Mouse (Mus musculus) hindbrain, embryonic 12.5 days (tissue): ENCODE data around the gene Foxd3. TPM values are rescaled to one million over a fixed set of nuclear protein-coding genes. Genes with fewer than 3 reads are reported as not detected.
"Not testable (repeated sequence)": the region's sequence is repeated elsewhere in the genome, so short reads cannot be mapped to it uniquely, and the experiment has no call there.

Source experiments
- ATAC-seq: fragments of 200-750 bp; cut with Nextera tagmentation; 2 replicates; pipeline ENCODE4 v1.8.0; 2017; ENCODE audit warnings: moderate TSS enrichment; ENCODE audit not compliant: low FRiP score
- H3K27ac ChIP-seq: fragments of 300-500 bp; sonication (generic); 2 replicates; pipeline ENCODE4 v1.5.1; 2016; ENCODE audit warnings: mild to moderate bottlenecking
- H3K27me3 ChIP-seq: fragments of 300-500 bp; sonication (generic); 2 replicates; pipeline ENCODE4 v1.6.1; 2016; ENCODE audit warnings: mild to moderate bottlenecking
- H3K36me3 ChIP-seq: fragments of 300-500 bp; sonication (generic); 2 replicates; pipeline ENCODE4 v1.6.1; 2016; ENCODE audit warnings: mild to moderate bottlenecking
- H3K4me1 ChIP-seq: fragments of 300-500 bp; sonication (generic); 2 replicates; pipeline ENCODE4 v1.6.1; 2016
- H3K4me2 ChIP-seq: fragments of 300-500 bp; sonication (generic); replicated peaks from 2 replicates; pipeline ENCODE4 v1.6.1; 2016; ENCODE audit warnings: mild to moderate bottlenecking
- H3K4me3 ChIP-seq: fragments of 300-500 bp; sonication (generic); 2 replicates; pipeline ENCODE4 v1.5.1; 2016; ENCODE audit warnings: mild to moderate bottlenecking
- H3K9ac ChIP-seq: fragments of 300-500 bp; sonication (generic); 2 replicates; pipeline ENCODE4 v1.6.1; 2016; ENCODE audit warnings: mild to moderate bottlenecking, moderate library complexity
- H3K9me3 ChIP-seq: fragments of 300-500 bp; sonication (generic); replicated peaks from 2 replicates; pipeline ENCODE4 v1.6.1; 2016; ENCODE audit warnings: mild to moderate bottlenecking
- WGBS: fragments of 180-500 bp; shearing (Covaris S2); methylation state at CpG from one replicate; pipeline ENCODE4 v1.1.7; 2016; 5-methylcytosine and 5-hydroxymethylcytosine counted together
- polyA plus RNA-seq: library from polyadenylated mRNA; unstranded; fragments of >200 nt; fragmentation: Nextera tagmentation; extraction: Ambion mirVana; gene quantifications from 2 replicates; pipeline ENCODE4 v1.2.1, GENCODE M21; 2016

The Foxd3 gene
- polyA plus RNA-seq, result 4.4 and 5.1 TPM in 2 replicates

GRCm38 (mm10) chr4:99655937-99656604 is at the start of gene Foxd3:
Foxd3 (plus strand) TSS chr4:99656299.
- ATAC-seq, result peak; percentile 35
- H3K4me1 ChIP-seq, result peaks cover 24% of the 10 kb centered on the region
- 1% methylated on average over 57 of the region's 62 CpGs for WGBS
- peaks cover 81% of the 10 kb centered on the region for H3K27me3 ChIP-seq
- H3K36me3 ChIP-seq, result no peaks in the 10 kb centered on the region
- peak within 1 kb of the TSS; percentile 53 for H3K9ac ChIP-seq
- H3K4me2 ChIP-seq, result peak within 1 kb of the TSS; percentile 45
- H3K4me3 ChIP-seq, result peak within 1 kb of the TSS; percentile 37
- H3K9me3 ChIP-seq, result no peaks in the 10 kb centered on the region
- H3K27ac ChIP-seq, result peak within 1 kb of the TSS; percentile 77

GRCm38 (mm10) chr4:99612156-99612555 is 43.9 kb upstream of the Foxd3 start:
- no peak overlapping the region for H3K4me3 ChIP-seq
- H3K9ac ChIP-seq, result no peak overlapping the region
- WGBS, result 90% methylated on average over 10 of the region's 10 CpGs
- H3K27me3 ChIP-seq, result no peaks in the 10 kb centered on the region
- H3K27ac ChIP-seq, result no peak overlapping the region
- H3K9me3 ChIP-seq, result no peaks in the 10 kb centered on the region
- ATAC-seq, result no peak
- no peak overlapping the region for H3K4me2 ChIP-seq
- no peaks in the 10 kb centered on the region for H3K4me1 ChIP-seq
- H3K36me3 ChIP-seq, result no peaks in the 10 kb centered on the region

- Histone ChIP-seq H3K36me3 (no peaks in the 10 kb centered on the region), H3K27me3 (no peaks in the 10 kb centered on the region), H3K9ac (no peak overlapping the region), H3K4me3 (no peak overlapping the region), H3K4me2 (no peak overlapping the region), H3K9me3 (no peaks in the 10 kb centered on the region), H3K4me1 (no peaks in the 10 kb centered on the region), H3K27ac (no peak overlapping the region)
- WGBS, result 75% methylated on average over 12 of the region's 12 CpGs
- no peak for ATAC-seq
These were observed 43.3 kb upstream of the Foxd3 start for GRCm38 (mm10) chr4:99612609-99613350.

- Histone ChIP-seq H3K4me2 (peak overlapping the region; percentile 41), H3K27me3 (peaks cover 7% of the 10 kb centered on the region; the same call in 1 of the 2 replicates), H3K36me3 (no peaks in the 10 kb centered on the region), H3K4me3 (no peak overlapping the region), H3K9ac (no peak overlapping the region), H3K9me3 (no peaks in the 10 kb centered on the region), H3K4me1 (peaks cover 6% of the 10 kb centered on the region; the same call in 1 of the 2 replicates), H3K27ac (no peak overlapping the region)
- no peak for ATAC-seq
- WGBS, result 11% methylated on average over 19 of the region's 24 CpGs
These were observed 29.9 kb upstream of the Foxd3 start for GRCm38 (mm10) chr4:99626047-99626844.

- peaks cover 7% of the 10 kb centered on the region; the same call in 1 of the 2 replicates for H3K27me3 ChIP-seq
- WGBS, result 69% methylated on average over 13 of the region's 13 CpGs
- no peak for ATAC-seq
These were observed 29.0 kb upstream of the Foxd3 start for GRCm38 (mm10) chr4:99627057-99627456.

GRCm38 (mm10) chr4:99636038-99636437 is 20.1 kb upstream of the Foxd3 start:
- H3K4me2 ChIP-seq, result no peak overlapping the region
- no peak overlapping the region for H3K9ac ChIP-seq
- ATAC-seq, result no peak
- H3K4me3 ChIP-seq, result no peak overlapping the region
- H3K36me3 ChIP-seq, result no peaks in the 10 kb centered on the region
- 0 out of 2 replicates have a peak, but pooled peaks cover 8% of the 10 kb centered on the region for H3K27me3 ChIP-seq
- H3K27ac ChIP-seq, result no peak overlapping the region
- no peaks in the 10 kb centered on the region for H3K9me3 ChIP-seq
- no peaks in the 10 kb centered on the region for H3K4me1 ChIP-seq
- 85% methylated on average over 4 of the region's 4 CpGs for WGBS

More at GRCm38 (mm10) chr4:99627057-99627456, 29.0 kb upstream of the Foxd3 start:
- peaks cover 6% of the 10 kb centered on the region; the same call in 1 of the 2 replicates for H3K4me1 ChIP-seq
- no peak overlapping the region for H3K4me3 ChIP-seq
- H3K9me3 ChIP-seq, result no peaks in the 10 kb centered on the region
- H3K36me3 ChIP-seq, result no peaks in the 10 kb centered on the region
- no peak overlapping the region for H3K9ac ChIP-seq
- H3K27ac ChIP-seq, result no peak overlapping the region
- no peak overlapping the region for H3K4me2 ChIP-seq

- no peaks in the 10 kb centered on the region for H3K9me3 ChIP-seq
- no peak overlapping the region for H3K4me2 ChIP-seq
- no peak for ATAC-seq
- peaks cover 13% of the 10 kb centered on the region for H3K27me3 ChIP-seq
- no peak overlapping the region for H3K27ac ChIP-seq
- H3K4me3 ChIP-seq, result no peak overlapping the region
- no peaks in the 10 kb centered on the region for H3K4me1 ChIP-seq
- no peaks in the 10 kb centered on the region for H3K36me3 ChIP-seq
- no peak overlapping the region for H3K9ac ChIP-seq
- 88% methylated on average over 4 of the region's 4 CpGs for WGBS
These were observed 19.4 kb upstream of the Foxd3 start for GRCm38 (mm10) chr4:99636711-99637110.

GRCm38 (mm10) chr4:99640619-99641018 is 15.5 kb upstream of the Foxd3 start:
- not testable (repeated sequence) for H3K27ac ChIP-seq, H3K9me3 ChIP-seq, H3K4me3 ChIP-seq, H3K4me2 ChIP-seq, H3K9ac ChIP-seq, H3K4me1 ChIP-seq, H3K36me3 ChIP-seq, ATAC-seq
- WGBS, result 94% methylated on average over 5 of the region's 5 CpGs
- H3K27me3 ChIP-seq, result peaks cover 44% of the 10 kb centered on the region

GRCm38 (mm10) chr4:99641920-99642319 is 14.2 kb upstream of the Foxd3 start:
- H3K36me3 ChIP-seq, result no peaks in the 10 kb centered on the region
- no peak overlapping the region for H3K4me3 ChIP-seq
- WGBS, result 21% methylated on average over 3 of the region's 3 CpGs
- H3K27me3 ChIP-seq, result peaks cover 54% of the 10 kb centered on the region
- H3K4me1 ChIP-seq, result no peaks in the 10 kb centered on the region
- H3K4me2 ChIP-seq, result no peak overlapping the region
- no peaks in the 10 kb centered on the region for H3K9me3 ChIP-seq
- H3K9ac ChIP-seq, result no peak overlapping the region
- no peak overlapping the region for H3K27ac ChIP-seq
- no peak for ATAC-seq

- Histone ChIP-seq H3K4me3 (no peak overlapping the region), H3K27me3 (peaks cover 83% of the 10 kb centered on the region), H3K36me3 (no peaks in the 10 kb centered on the region), H3K27ac (no peak overlapping the region), H3K4me1 (peaks cover 3% of the 10 kb centered on the region; the same call in 1 of the 2 replicates), H3K9ac (no peak overlapping the region), H3K9me3 (no peaks in the 10 kb centered on the region), H3K4me2 (no peak overlapping the region)
- 83% methylated on average over 4 of the region's 4 CpGs for WGBS
- no peak for ATAC-seq
These were observed 10.5 kb upstream of the Foxd3 start for GRCm38 (mm10) chr4:99645560-99645959.

- Histone ChIP-seq H3K9me3 (no peaks in the 10 kb centered on the region), H3K27me3 (peaks cover 90% of the 10 kb centered on the region), H3K4me3 (no peak overlapping the region), H3K4me2 (peak overlapping the region; percentile 38; the same call in 1 of the 2 replicates), H3K9ac (no peak overlapping the region), H3K4me1 (peaks cover 6% of the 10 kb centered on the region), H3K36me3 (no peaks in the 10 kb centered on the region), H3K27ac (no peak overlapping the region)
- ATAC-seq, result no peak
- 3% methylated on average over 44 of the region's 44 CpGs for WGBS
These were observed 5.8 kb upstream of the Foxd3 start for GRCm38 (mm10) chr4:99650088-99650944.
